Mouse (Mus musculus): ENCODE results near the gene Gm20532.

GRCm38 (mm10) chr2:26596898-26597297 lies 10.5 kb downstream of the Gm20532 start:
- TF ChIP-seq POLR2A (IDR thresholded peaks at IDR 0.05; ENCODE audit: control insufficient read depth, extremely low read depth, insufficient read depth, low read length, poor library complexity) (no peak), CTCF (IDR thresholded peaks at IDR 0.05; ENCODE audit: borderline replicate concordance, control insufficient read depth, extremely low read depth, insufficient read depth, low read length, poor library complexity) (no peak)

Data from thymus, adult 2 months (tissue).